Mouse (Mus musculus) fat pad, adult 2 months (tissue): Measurements from ENCODE around the gene Acbd7.

Source experiments
- DNase-seq: peaks from one replicate; pipeline ENCODE4 v3.0.0-alpha.2; 2011; ENCODE audit warnings: low read depth, low spot score; ENCODE audit errors: extremely low read depth

Acbd7 gene

GRCm38 (mm10) chr2:3335611-3336301, at the start of gene Acbd7:
Acbd7 (plus strand) TSS chr2:3336168.
- DNase-seq: no peak

- no peak for DNase-seq
These were observed 49.7 kb upstream of the Acbd7 start for GRCm38 (mm10) chr2:3286243-3286642.

GRCm38 (mm10) chr2:3289581-3289980, 46.4 kb upstream of the Acbd7 start:
- DNase-seq: no peak

- no peak for DNase-seq
These were observed 43.8 kb upstream of the Acbd7 start for GRCm38 (mm10) chr2:3292170-3292569.

- no peak for DNase-seq
These were observed 40.1 kb upstream of the Acbd7 start for GRCm38 (mm10) chr2:3295826-3296225.

GRCm38 (mm10) chr2:3305426-3306025, 30.4 kb upstream of the Acbd7 start:
- DNase-seq: no peak

GRCm38 (mm10) chr2:3323132-3323531, 12.8 kb upstream of the Acbd7 start:
- DNase-seq: no peak

GRCm38 (mm10) chr2:3324381-3325130, 11.4 kb upstream of the Acbd7 start:
- no peak for DNase-seq

- no peak for DNase-seq
These were observed 9.4 kb upstream of the Acbd7 start for GRCm38 (mm10) chr2:3326547-3326946.

GRCm38 (mm10) chr2:3327351-3327750, 8.6 kb upstream of the Acbd7 start:
- DNase-seq: no peak

- DNase-seq: no peak
These were observed 4.8 kb upstream of the Acbd7 start for GRCm38 (mm10) chr2:3331071-3331703.

- DNase-seq: no peak
These were observed 3.9 kb upstream of the Acbd7 start for GRCm38 (mm10) chr2:3332056-3332455.

GRCm38 (mm10) chr2:3332484-3333242, 3.3 kb upstream of the Acbd7 start, which contains the start of gene Rpp38:
Rpp38 (minus strand) TSS chr2:3332643.
- no peak for DNase-seq

- DNase-seq: no peak
These were observed 2.2 kb upstream of the Acbd7 start for GRCm38 (mm10) chr2:3333761-3334160.

GRCm38 (mm10) chr2:3348422-3348821, 12.5 kb downstream of the Acbd7 start:
- no peak for DNase-seq

GRCm38 (mm10) chr2:3348919-3349318, 13.0 kb downstream of the Acbd7 start:
- DNase-seq: no peak

- DNase-seq: peak; percentile 85
These were observed 17.2 kb downstream of the Acbd7 start for GRCm38 (mm10) chr2:3353160-3353559.

- DNase-seq: no peak
These were observed 19.8 kb downstream of the Acbd7 start for GRCm38 (mm10) chr2:3355793-3356192.

GRCm38 (mm10) chr2:3356311-3356710, 20.3 kb downstream of the Acbd7 start:
- DNase-seq: peak; percentile 98

- DNase-seq: peak; percentile 85
These were observed 21.9 kb downstream of the Acbd7 start for GRCm38 (mm10) chr2:3357887-3358286.

GRCm38 (mm10) chr2:3361067-3361466, 25.1 kb downstream of the Acbd7 start:
- no peak for DNase-seq
